Mouse (Mus musculus) heart, postnatal 0 days (tissue): ENCODE measurements around the gene Bscl2.

Source experiments
- CTCF ChIP-seq: IDR thresholded peaks from 2 replicates; pipeline ENCODE4 v1.5.1; 2016; ENCODE audit warnings: antibody characterized with exemption, control low read depth, low read depth
- EP300 ChIP-seq: IDR thresholded peaks from 2 replicates; pipeline ENCODE4 v1.6.1; 2016; ENCODE audit warnings: antibody characterized with exemption, low read depth

GRCm38 (mm10) chr19:8859018-8859417 is 21.8 kb downstream of the Bscl2 start:
- TF ChIP-seq EP300 (no peak), CTCF (peak; percentile 37)
